Mouse (Mus musculus): ENCODE data around the gene Sema4b.

DNA sequence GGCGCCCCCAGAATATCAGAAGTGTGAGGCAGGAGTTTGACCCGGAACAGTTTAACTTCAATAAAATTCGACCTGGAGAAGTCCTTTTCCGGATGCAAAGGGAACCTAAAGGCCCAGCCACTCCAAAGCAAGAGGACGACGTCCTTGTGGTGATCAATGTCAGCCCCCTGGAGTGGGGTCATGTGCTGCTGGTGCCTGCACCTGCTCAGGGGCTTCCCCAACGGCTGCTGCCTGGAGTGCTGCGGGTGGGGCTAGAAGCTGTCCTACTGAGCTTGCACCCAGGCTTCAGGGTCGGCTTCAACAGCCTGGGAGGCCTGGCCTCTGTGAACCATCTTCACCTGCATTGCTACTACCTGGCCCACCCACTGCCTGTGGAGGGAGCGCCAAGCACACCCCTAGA, 51.9 kb downstream of the Sema4b start:
- TF ChIP-seq CTCF (IDR thresholded peaks at IDR 0.05; ENCODE audit: control insufficient read depth, insufficient read depth, low read length): no peak
- TF ChIP-seq POLR2A (IDR thresholded peaks at IDR 0.05; ENCODE audit: borderline replicate concordance, control insufficient read depth, low read depth, low read length): no peak
